Mouse (Mus musculus) cerebellum, postnatal 14 days (tissue): ENCODE data around the gene Tagln.
A peak's percentile ranks its signal among the peaks of the same experiment; 100 is the strongest.

Experiments
- DNase-seq, 2 experiments: peaks; one replicate each; pipeline ENCODE4 v3.0.0; 2021; ENCODE audit warnings: mixed read lengths in 2 of 2

Tagln gene

DNA sequence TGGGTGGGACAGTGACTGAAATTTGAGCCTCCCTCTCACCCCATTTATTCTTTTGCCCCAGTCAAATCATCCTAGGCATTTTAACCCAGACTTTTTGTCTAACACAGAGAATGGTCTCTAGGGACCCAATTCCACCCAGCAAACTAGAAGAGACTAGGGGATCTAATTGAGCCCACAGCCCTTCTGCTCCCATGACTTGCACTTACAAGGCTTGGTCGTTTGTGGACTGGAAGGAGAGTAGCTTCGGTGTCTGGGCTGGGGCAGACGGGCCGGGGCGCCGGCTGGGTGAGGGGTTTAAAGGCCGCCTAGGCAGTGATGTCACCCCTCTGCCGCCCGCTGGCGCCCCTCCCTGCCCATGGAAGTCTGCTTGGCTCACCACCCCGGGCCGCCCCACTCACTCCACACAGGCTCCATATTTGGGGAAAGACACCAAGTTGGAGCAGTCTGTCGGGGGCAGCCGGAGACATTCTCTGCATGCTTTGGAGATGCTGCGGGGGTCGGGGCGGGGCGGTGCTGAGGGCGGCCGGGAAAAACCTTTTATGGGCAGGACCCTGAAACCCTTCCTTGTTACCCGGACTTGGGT, at the start of gene Tagln:
TSS of gene Tagln (minus strand) at position 431 of the 583 bp plus-strand sequence.
- DNase-seq: no peak

DNA sequence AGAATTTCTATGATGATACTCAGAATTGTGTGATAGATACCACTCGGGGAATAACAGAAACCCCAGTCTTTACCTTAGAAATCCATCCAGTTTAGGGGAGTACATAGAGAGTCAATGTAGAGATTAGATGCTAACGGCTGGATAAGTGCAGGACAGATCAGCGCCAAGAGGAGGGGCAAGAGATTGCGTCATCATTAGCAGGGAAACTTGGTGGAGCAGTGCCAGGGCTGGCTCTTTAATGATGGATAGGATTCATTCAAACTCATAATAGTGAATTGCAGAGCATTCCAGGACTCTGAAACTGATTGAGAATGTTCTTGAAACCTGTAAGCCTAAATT, 49.3 kb upstream of the Tagln start:
- peak; percentile 77 to 86 for DNase-seq

- DNase-seq: peak; percentile 95 to 97
These were observed 48.8 kb upstream of the Tagln start for GRCm38 (mm10) chr9:45984409-45985228.

DNA sequence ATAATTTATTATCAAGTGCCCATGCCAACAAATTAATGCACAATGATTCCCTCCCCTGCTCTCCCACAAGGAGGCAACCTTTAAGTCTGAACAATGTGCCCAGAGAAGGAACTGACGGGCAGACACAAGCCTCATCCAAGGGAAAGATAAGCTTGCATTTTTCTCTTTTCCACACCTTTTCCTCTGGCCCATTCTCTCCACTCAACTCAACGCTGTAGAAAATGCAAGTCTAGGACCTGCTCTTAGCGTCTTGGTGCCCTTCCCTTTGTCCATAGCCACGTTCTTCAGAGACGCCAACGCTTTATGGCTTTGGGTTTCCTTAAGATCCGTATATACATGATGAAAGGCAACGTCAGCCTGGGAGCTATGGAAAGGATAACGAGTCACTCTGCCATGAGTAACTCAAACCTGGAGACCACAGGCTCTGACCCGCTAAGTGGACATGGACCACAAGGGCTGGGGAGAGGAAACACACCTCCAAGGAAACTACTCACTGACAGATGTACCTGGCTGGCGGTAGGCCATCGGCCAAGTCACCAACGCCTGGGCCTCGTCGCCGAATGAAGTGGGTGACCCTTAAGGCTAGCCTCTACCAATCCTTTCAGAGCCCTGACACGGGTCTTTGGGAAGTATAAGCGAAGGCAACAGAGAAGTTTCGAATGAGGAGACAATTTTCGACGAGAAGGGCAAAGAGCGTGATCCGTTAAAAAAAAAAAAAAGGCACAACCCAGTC, 48.0 kb upstream of the Tagln start:
- DNase-seq: peak; percentile 59 to 66

DNA sequence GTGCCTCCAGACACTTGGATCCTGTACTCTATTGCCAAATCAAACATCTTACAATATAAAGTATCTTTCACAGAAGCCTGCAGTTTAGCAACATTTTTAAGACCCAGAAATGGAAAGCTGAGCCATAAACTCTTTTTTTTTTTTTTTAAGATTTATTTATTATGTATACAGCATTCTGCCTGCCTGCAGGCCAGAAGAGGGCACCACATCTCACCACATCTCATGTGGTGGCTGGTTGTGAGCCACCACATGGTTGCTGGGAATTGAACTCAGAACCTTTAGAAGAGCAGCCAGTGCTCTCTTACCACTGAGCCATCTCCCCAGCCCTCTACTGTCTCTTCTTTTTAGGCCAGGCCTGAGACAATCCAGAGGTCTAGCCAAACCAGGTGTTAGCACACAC, 45.5 kb upstream of the Tagln start:
- DNase-seq: no peak

- DNase-seq: no peak
These were observed 44.8 kb upstream of the Tagln start for GRCm38 (mm10) chr9:45980611-45981010.

GRCm38 (mm10) chr9:45979778-45980177, 43.9 kb upstream of the Tagln start:
- DNase-seq: no peak

DNA sequence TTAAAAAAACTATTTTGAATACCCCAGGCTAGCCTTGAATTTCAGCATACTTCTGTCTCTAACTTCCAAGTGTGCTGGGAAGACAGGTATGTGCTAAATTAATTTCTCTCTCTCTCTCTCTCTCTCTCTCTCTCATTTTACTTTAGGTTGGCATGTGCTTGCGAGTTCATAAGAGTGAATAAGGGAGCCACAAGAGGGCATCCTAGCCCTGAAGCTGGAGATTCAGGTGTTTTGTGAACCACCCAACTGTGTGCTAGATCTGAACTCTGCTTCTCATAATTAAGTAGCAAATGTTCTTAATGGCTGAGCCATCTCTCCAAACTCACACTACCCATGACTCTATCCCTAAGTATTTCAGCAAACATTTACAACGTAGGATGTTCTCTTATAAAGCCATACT, 41.0 kb upstream of the Tagln start:
- no peak for DNase-seq

DNA sequence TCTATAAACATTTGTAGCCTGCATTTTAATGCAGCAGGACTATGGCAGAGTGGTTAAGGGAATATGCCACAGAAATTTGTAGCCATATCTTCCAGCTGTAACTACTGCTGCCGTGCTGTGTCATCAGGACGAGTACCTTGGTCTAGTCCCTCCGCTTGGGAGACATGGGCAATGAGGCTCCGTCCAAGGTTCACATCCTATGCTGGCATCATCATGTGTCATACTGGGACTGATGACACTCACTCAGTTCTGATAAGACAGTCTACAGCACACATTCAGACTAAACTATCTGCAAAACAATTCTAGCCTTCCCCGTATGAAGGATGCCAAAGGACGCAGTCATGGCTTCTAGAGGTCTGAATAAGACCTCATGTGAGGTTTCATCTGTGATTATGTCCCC, 27.7 kb upstream of the Tagln start:
- no peak for DNase-seq

- peak in 1 of 2 experiments; percentile 43 for DNase-seq
These were observed 26.0 kb upstream of the Tagln start for GRCm38 (mm10) chr9:45961855-45962254.

- DNase-seq: no peak
These were observed 23.8 kb upstream of the Tagln start for GRCm38 (mm10) chr9:45959661-45960060.

GRCm38 (mm10) chr9:45958851-45959250, 23.0 kb upstream of the Tagln start:
- no peak for DNase-seq

GRCm38 (mm10) chr9:45958023-45958670, 22.3 kb upstream of the Tagln start:
- DNase-seq: no peak

GRCm38 (mm10) chr9:45955107-45955963, 19.5 kb upstream of the Tagln start, which contains the start of gene Sidt2:
Gene Sidt2 (minus strand): TSS chr9:45955258.
- peak; percentile 87 to 93 for DNase-seq

DNA sequence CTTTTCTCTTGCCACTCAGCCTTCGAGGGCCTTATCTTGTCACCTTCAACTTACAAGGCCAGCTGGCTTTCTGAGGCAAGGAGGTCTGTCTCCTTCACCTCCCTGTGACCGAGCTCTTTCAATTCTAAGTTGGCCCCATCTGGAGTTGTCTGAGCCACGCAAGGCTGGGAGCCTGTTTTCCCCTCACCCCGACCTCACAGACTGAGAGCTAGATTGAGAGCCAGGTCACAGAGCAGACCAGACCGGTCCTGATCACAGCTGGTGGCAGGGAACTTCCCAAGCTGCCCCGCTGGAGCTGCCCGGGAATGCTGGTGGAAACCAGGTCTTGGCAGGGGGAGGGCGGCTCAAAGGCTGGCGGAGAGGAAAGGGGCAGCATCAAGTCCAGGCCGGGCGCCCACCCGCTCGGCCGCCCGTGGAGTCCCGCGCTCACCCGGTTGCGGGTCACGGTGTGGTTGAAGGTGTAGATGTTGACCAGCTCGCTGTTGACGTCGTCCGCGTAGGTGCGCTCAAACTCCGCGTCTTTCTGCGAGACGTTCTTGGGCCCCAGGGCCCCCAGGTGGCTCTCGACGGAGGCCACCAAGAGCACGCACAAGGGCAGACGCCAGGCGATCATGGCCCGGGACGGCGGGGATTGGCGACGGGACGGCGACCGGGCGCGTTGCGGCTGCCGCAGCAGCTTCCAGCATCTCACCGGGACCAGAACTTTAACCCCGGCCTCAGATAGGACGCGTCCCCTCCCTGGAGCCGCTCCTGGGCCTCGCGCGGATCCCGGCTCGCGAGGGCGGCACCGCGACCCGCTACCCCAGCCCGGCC, 18.6 kb upstream of the Tagln start:
- DNase-seq: peak in 1 of 2 experiments; percentile 64

- no peak for DNase-seq
These were observed 17.8 kb upstream of the Tagln start for GRCm38 (mm10) chr9:45953511-45954293.

GRCm38 (mm10) chr9:45952890-45953289, 17.0 kb upstream of the Tagln start:
- no peak for DNase-seq

GRCm38 (mm10) chr9:45952057-45952456, 16.2 kb upstream of the Tagln start:
- no peak for DNase-seq

GRCm38 (mm10) chr9:45946872-45947183, 11.0 kb upstream of the Tagln start:
- no peak for DNase-seq

GRCm38 (mm10) chr9:45946182-45946871, 10.5 kb upstream of the Tagln start:
- no peak for DNase-seq
